Mouse (Mus musculus) limb, embryonic 12.5 days (tissue): ENCODE results near the gene Timm44. TPM values are rescaled to one million over a fixed set of nuclear protein-coding genes. Genes with fewer than 3 reads are reported as not detected.

Source experiments
- ATAC-seq: fragments of 200-750 bp; cut with Nextera tagmentation; 2 replicates; pipeline ENCODE4 v1.8.0; 2017; ENCODE audit warnings: low read depth, moderate TSS enrichment; ENCODE audit not compliant: insufficient number of reproducible peaks, insufficient read depth, low FRiP score, low TSS enrichment
- H3K27ac ChIP-seq: fragments of 300-500 bp; sonication (generic); 2 replicates; pipeline ENCODE4 v1.5.1; 2016; ENCODE audit warnings: mild to moderate bottlenecking, moderate library complexity
- H3K27me3 ChIP-seq: fragments of 300-500 bp; sonication (generic); 2 replicates; pipeline ENCODE4 v1.6.1; 2016; ENCODE audit warnings: mild to moderate bottlenecking, moderate library complexity
- H3K36me3 ChIP-seq: fragments of 300-500 bp; sonication (generic); 2 replicates; pipeline ENCODE4 v1.6.1; 2016; ENCODE audit warnings: mild to moderate bottlenecking, moderate library complexity
- H3K4me1 ChIP-seq: fragments of 300-500 bp; sonication (generic); replicated peaks from 2 replicates; pipeline ENCODE4 v1.6.1; 2016
- H3K4me2 ChIP-seq: fragments of 300-500 bp; sonication (generic); 2 replicates; pipeline ENCODE4 v1.6.1; 2016; ENCODE audit warnings: mild to moderate bottlenecking, moderate library complexity
- H3K4me3 ChIP-seq: fragments of 300-500 bp; sonication (generic); replicated peaks from 2 replicates; pipeline ENCODE4 v1.5.1; 2016; ENCODE audit warnings: mild to moderate bottlenecking
- H3K9ac ChIP-seq: fragments of 300-500 bp; sonication (generic); replicated peaks from 2 replicates; pipeline ENCODE4 v1.6.1; 2016; ENCODE audit warnings: mild to moderate bottlenecking, moderate library complexity
- H3K9me3 ChIP-seq: fragments of 300-500 bp; sonication (generic); 2 replicates; pipeline ENCODE4 v1.6.1; 2016; ENCODE audit warnings: mild to moderate bottlenecking, moderate library complexity
- WGBS: fragments of 180-500 bp; shearing (Covaris S2); methylation state at CpG from one replicate; pipeline ENCODE4 v1.1.7; 2016; 5-methylcytosine and 5-hydroxymethylcytosine counted together
- polyA plus RNA-seq: library from polyadenylated mRNA; unstranded; fragments of >200 nt; fragmentation: Nextera tagmentation; extraction: Ambion mirVana; gene quantifications from 2 replicates; pipeline ENCODE4 v1.2.1, GENCODE M21; 2016

Timm44 gene
- polyA plus RNA-seq, 1 experiment from 2014 or later, result 66.7 TPM

- H3K4me2 ChIP-seq, result no peak overlapping the region
- ATAC-seq, result no peak
These were observed 37.8 kb upstream of the Timm44 start for GRCm38 (mm10) chr8:4313254-4314124.

GRCm38 (mm10) chr8:4312104-4312503, 36.4 kb upstream of the Timm44 start:
- Histone ChIP-seq H3K4me3 (no peak overlapping the region), H3K27me3 (no peaks in the 10 kb centered on the region), H3K9ac (no peak overlapping the region), H3K4me2 (no peak overlapping the region), H3K9me3 (no peaks in the 10 kb centered on the region), H3K36me3 (peaks cover 52% of the 10 kb centered on the region), H3K4me1 (no peaks in the 10 kb centered on the region; the same call in 1 of the 2 replicates), H3K27ac (no peak overlapping the region)
- no peak for ATAC-seq

More at GRCm38 (mm10) chr8:4313254-4314124, 37.8 kb upstream of the Timm44 start:
- H3K9ac ChIP-seq, result no peak overlapping the region
- peaks cover 38% of the 10 kb centered on the region for H3K36me3 ChIP-seq
- H3K4me1 ChIP-seq, result no peaks in the 10 kb centered on the region; the same call in 1 of the 2 replicates
- H3K27ac ChIP-seq, result no peak overlapping the region
- no peak overlapping the region for H3K4me3 ChIP-seq
- 77% methylated on average over 3 of the region's 3 CpGs for WGBS
- H3K9me3 ChIP-seq, result no peaks in the 10 kb centered on the region
- H3K27me3 ChIP-seq, result no peaks in the 10 kb centered on the region

- Histone ChIP-seq H3K4me1 (no peaks in the 10 kb centered on the region), H3K9ac (no peak overlapping the region), H3K27ac (no peak overlapping the region), H3K9me3 (no peaks in the 10 kb centered on the region), H3K4me3 (no peak overlapping the region), H3K27me3 (no peaks in the 10 kb centered on the region), H3K36me3 (peaks cover 100% of the 10 kb centered on the region), H3K4me2 (no peak overlapping the region)
- no peak for ATAC-seq
- WGBS, result 86% methylated on average over 2 of the region's 2 CpGs
These were observed 30.1 kb upstream of the Timm44 start for GRCm38 (mm10) chr8:4305838-4306237.

DNA sequence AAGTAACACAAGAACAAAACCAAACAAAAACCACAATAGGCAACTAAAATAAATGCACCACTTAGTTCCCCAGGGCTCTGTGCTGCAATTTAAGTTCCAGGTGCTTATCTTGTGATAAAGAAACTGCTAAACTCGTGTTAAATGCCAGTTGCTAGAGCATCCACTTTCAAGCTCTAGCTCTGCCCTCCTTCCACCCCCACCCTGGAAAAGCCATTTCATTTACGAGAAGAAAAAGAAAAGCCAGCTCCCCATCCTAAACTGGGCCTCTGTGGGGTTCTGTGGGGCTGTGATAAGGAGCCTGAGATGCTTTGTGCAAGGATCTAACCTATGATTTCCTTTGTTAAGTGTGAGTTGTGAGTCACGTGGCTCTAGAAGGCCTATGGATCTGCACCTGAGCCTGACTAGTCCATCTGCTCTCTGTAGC, 28.4 kb upstream of the Timm44 start:
- no peak overlapping the region for H3K4me3 ChIP-seq
- no peak overlapping the region for H3K4me2 ChIP-seq
- no peak for ATAC-seq
- 82% methylated on average over 3 of the region's 3 CpGs for WGBS
- no peaks in the 10 kb centered on the region for H3K4me1 ChIP-seq
- no peak overlapping the region for H3K9ac ChIP-seq
- H3K36me3 ChIP-seq, result peaks cover 100% of the 10 kb centered on the region
- H3K27ac ChIP-seq, result no peak overlapping the region
- H3K9me3 ChIP-seq, result no peaks in the 10 kb centered on the region
- H3K27me3 ChIP-seq, result no peaks in the 10 kb centered on the region

GRCm38 (mm10) chr8:4297822-4298221, 22.1 kb upstream of the Timm44 start:
- no peak overlapping the region for H3K27ac ChIP-seq

GRCm38 (mm10) chr8:4292738-4293137, 17.0 kb upstream of the Timm44 start:
- Histone ChIP-seq H3K4me1 (no peaks in the 10 kb centered on the region), H3K36me3 (peaks cover 97% of the 10 kb centered on the region), H3K27me3 (no peaks in the 10 kb centered on the region), H3K4me2 (no peak overlapping the region), H3K9ac (no peak overlapping the region), H3K9me3 (no peaks in the 10 kb centered on the region), H3K4me3 (no peak overlapping the region), H3K27ac (no peak overlapping the region)
- WGBS, result 92% methylated on average over 5 of the region's 5 CpGs
- ATAC-seq, result no peak

More at GRCm38 (mm10) chr8:4297822-4298221, 22.1 kb upstream of the Timm44 start:
- Histone ChIP-seq H3K27me3 (no peaks in the 10 kb centered on the region), H3K4me2 (no peak overlapping the region), H3K36me3 (peaks cover 95% of the 10 kb centered on the region), H3K9ac (no peak overlapping the region), H3K9me3 (no peaks in the 10 kb centered on the region), H3K4me1 (no peaks in the 10 kb centered on the region), H3K4me3 (no peak overlapping the region)
- WGBS, result 93% methylated on average over 4 of the region's 4 CpGs
- ATAC-seq, result no peak

GRCm38 (mm10) chr8:4276111-4276465, 375 bp upstream of the Timm44 start:
- Histone ChIP-seq H3K4me3 (peak overlapping the region; percentile 78), H3K36me3 (peaks cover 29% of the 10 kb centered on the region), H3K4me2 (peak overlapping the region; percentile 66), H3K27ac (peak overlapping the region; percentile 56; the same call in 1 of the 2 replicates), H3K9ac (peak overlapping the region; percentile 75), H3K4me1 (peaks cover 8% of the 10 kb centered on the region), H3K9me3 (no peaks in the 10 kb centered on the region), H3K27me3 (no peaks in the 10 kb centered on the region)
- ATAC-seq, result 0 out of 2 replicates have a peak, but pooled peaks have one; percentile 13
- WGBS, result 30% methylated on average over 9 of the region's 9 CpGs

DNA sequence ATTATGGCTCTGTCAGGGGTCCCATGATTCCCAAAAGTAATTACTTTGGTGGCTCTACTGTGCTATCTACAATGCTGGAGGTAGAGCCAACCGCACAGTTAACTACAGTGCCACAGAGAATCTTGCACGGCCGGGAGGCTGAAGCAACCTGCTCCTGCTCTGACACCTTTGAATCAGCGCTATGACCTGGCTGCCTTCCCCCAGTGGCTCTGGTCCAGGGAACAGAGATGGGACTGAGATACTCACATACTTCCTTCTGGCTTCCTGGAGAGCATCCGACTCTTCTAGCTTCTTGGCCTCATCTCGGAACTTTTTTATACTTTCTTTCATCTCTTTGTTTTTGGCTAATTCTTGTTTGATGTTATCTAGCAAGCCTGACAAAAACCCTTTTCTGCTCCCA, 6.1 kb downstream of the Timm44 start:
- Histone ChIP-seq H3K9ac (no peak overlapping the region), H3K4me2 (no peak overlapping the region), H3K27ac (no peak overlapping the region), H3K36me3 (peaks cover 93% of the 10 kb centered on the region), H3K4me3 (no peak overlapping the region), H3K27me3 (no peaks in the 10 kb centered on the region), H3K4me1 (peaks cover 3% of the 10 kb centered on the region), H3K9me3 (no peaks in the 10 kb centered on the region)
- 94% methylated on average over 6 of the region's 6 CpGs for WGBS
- ATAC-seq, result no peak

GRCm38 (mm10) chr8:4267627-4268026, 8.1 kb downstream of the Timm44 start:
- H3K27ac ChIP-seq, result no peak overlapping the region
- no peaks in the 10 kb centered on the region for H3K9me3 ChIP-seq
- 79% methylated on average over 15 of the region's 15 CpGs for WGBS

GRCm38 (mm10) chr8:4265160-4265914, 10.4 kb downstream of the Timm44 start:
- Histone ChIP-seq H3K9me3 (no peaks in the 10 kb centered on the region), H3K27ac (no peak overlapping the region), H3K4me3 (no peak overlapping the region), H3K4me2 (no peak overlapping the region), H3K27me3 (no peaks in the 10 kb centered on the region), H3K4me1 (no peaks in the 10 kb centered on the region), H3K9ac (no peak overlapping the region), H3K36me3 (peaks cover 100% of the 10 kb centered on the region)
- WGBS, result 89% methylated on average over 15 of the region's 15 CpGs
- ATAC-seq, result no peak

More at GRCm38 (mm10) chr8:4267627-4268026, 8.1 kb downstream of the Timm44 start:
- H3K4me2 ChIP-seq, result no peak overlapping the region
- no peak overlapping the region for H3K4me3 ChIP-seq
- H3K9ac ChIP-seq, result no peak overlapping the region
- no peak for ATAC-seq
- H3K36me3 ChIP-seq, result peaks cover 100% of the 10 kb centered on the region
- no peaks in the 10 kb centered on the region for H3K4me1 ChIP-seq
- no peaks in the 10 kb centered on the region for H3K27me3 ChIP-seq

- H3K9me3 ChIP-seq, result no peaks in the 10 kb centered on the region
- H3K4me3 ChIP-seq, result no peak overlapping the region
- peaks cover 11% of the 10 kb centered on the region for H3K4me1 ChIP-seq
- H3K36me3 ChIP-seq, result peaks cover 86% of the 10 kb centered on the region
- no peaks in the 10 kb centered on the region for H3K27me3 ChIP-seq
- H3K9ac ChIP-seq, result no peak overlapping the region
- no peak for ATAC-seq
- H3K27ac ChIP-seq, result no peak overlapping the region
- WGBS, result 90% methylated on average over 8 of the region's 8 CpGs
- H3K4me2 ChIP-seq, result no peak overlapping the region
These were observed 12.5 kb downstream of the Timm44 start for GRCm38 (mm10) chr8:4263105-4263791.
